9 mouse cellular contexts compared by ENCODE assay signal in genomic region chr2:173365441-173366166, GRCm38 (mm10).
DNase-seq lines count a peak whose midpoint lies in the region; ATAC-seq and TF ChIP-seq lines count a peak whose summit lies in the region.
"Had no signal": no experiment of that assay in that cellular context is flagged by ENCODE, and none has a peak within 500 bp of the region (broad histone marks: within the 10 kb centered on the region; RNA-seq: fewer than 3 reads in every experiment).

No protein-coding gene starts in this region.

- H3K4me3 ChIP-seq in left cerebral cortex, adult 2 months: peak overlapping the region; percentile 32
- peak overlapping the region; percentile 29 for H3K4me3 ChIP-seq in forebrain, embryonic 10.5 days
- 0 out of 2 replicates have a peak overlapping the region, but pooled peaks have one; percentile 3 for H3K4me3 ChIP-seq in hindbrain, embryonic 14.5 days (replicated peaks; ENCODE audit: low read length)
- no peak overlapping the region for H3K4me3 ChIP-seq in neural tube, embryonic 12.5 days

- ATAC-seq in hindbrain, embryonic 14.5 days (ENCODE audit: low FRiP score): no peak
- peak; percentile 39; the same call in 1 of the 2 replicates for ATAC-seq in neural tube, embryonic 12.5 days (ENCODE audit: low FRiP score, low read depth)
- ATAC-seq: Patski had no signal

- DNase-seq in left cerebral cortex, adult 2 months (ENCODE audit: extremely low spot score in 1 of 2, low spot score in 2 of 2): no peak
- DNase-seq in left cerebral cortex, postnatal 4 days: no peak
- DNase-seq in forebrain, embryonic 10.5 days (ENCODE audit: extremely low spot score, low spot score): no peak
- no peak for DNase-seq in hindbrain, embryonic 14.5 days (ENCODE audit: low spot score)
- no peak for DNase-seq in embryo, embryonic 11 days
- DNase-seq in left cerebral cortex, postnatal 25 days (ENCODE audit: low spot score in 2 of 2): no peak
- DNase-seq: thymus, postnatal 14 days had no signal

- H3K36me3 ChIP-seq in forebrain, embryonic 10.5 days (replicated peaks): no peaks in the 10 kb centered on the region
- H3K36me3 ChIP-seq in hindbrain, embryonic 14.5 days (replicated peaks; ENCODE audit: control insufficient read depth, insufficient read depth): no peaks in the 10 kb centered on the region
- H3K36me3 ChIP-seq in neural tube, embryonic 12.5 days: no peaks in the 10 kb centered on the region

- H3K4me2 ChIP-seq in hindbrain, embryonic 14.5 days (replicated peaks): peak overlapping the region; percentile 48
- H3K4me2 ChIP-seq in neural tube, embryonic 12.5 days (replicated peaks): peak overlapping the region; percentile 58

- H3K4me1 ChIP-seq in forebrain, embryonic 10.5 days: peaks cover 24% of the 10 kb centered on the region
- H3K4me1 ChIP-seq in hindbrain, embryonic 14.5 days (replicated peaks; ENCODE audit: control insufficient read depth, insufficient read depth, low read length): peaks cover 12% of the 10 kb centered on the region
- H3K4me1 ChIP-seq in neural tube, embryonic 12.5 days: peaks cover 24% of the 10 kb centered on the region

- TF ChIP-seq CTCF in left cerebral cortex, adult 2 months (IDR thresholded peaks at IDR 0.05): no peak

- H3K9ac ChIP-seq in hindbrain, embryonic 14.5 days: peak overlapping the region; percentile 31
- 0 out of 2 replicates have a peak overlapping the region, but pooled peaks have one; percentile 18 for H3K9ac ChIP-seq in neural tube, embryonic 12.5 days

- intact Hi-C loops in left cerebral cortex, adult 2 months (cut with DNase I): no loop called here
- intact Hi-C loops in left cerebral cortex, postnatal 4 days (cut with DNase I): no loop called here
- intact Hi-C loops in left cerebral cortex, postnatal 25 days (cut with DNase I): no loop called here

- 21% methylated on average over 24 of the region's 24 CpGs for WGBS in forebrain, embryonic 10.5 days
- 12% methylated on average over 24 of the region's 24 CpGs for WGBS in hindbrain, embryonic 14.5 days
- WGBS in neural tube, embryonic 12.5 days: 12% methylated on average over 24 of the region's 24 CpGs

- H3K9me3 ChIP-seq in forebrain, embryonic 10.5 days: no peaks in the 10 kb centered on the region
- H3K9me3 ChIP-seq in hindbrain, embryonic 14.5 days (ENCODE audit: control insufficient read depth, low read length): no peaks in the 10 kb centered on the region
- H3K9me3 ChIP-seq in neural tube, embryonic 12.5 days: no peaks in the 10 kb centered on the region

- no peak overlapping the region for H3K27ac ChIP-seq in left cerebral cortex, adult 2 months
- H3K27ac ChIP-seq in forebrain, embryonic 10.5 days: no peak overlapping the region
- H3K27ac ChIP-seq in hindbrain, embryonic 14.5 days: peak overlapping the region; percentile 43; the same call in 1 of the 2 replicates
- H3K27ac ChIP-seq in neural tube, embryonic 12.5 days: no peak overlapping the region

- peaks cover 36% of the 10 kb centered on the region for H3K27me3 ChIP-seq in forebrain, embryonic 10.5 days (ENCODE audit: poor library complexity, severe bottlenecking)
- no peaks in the 10 kb centered on the region for H3K27me3 ChIP-seq in hindbrain, embryonic 14.5 days (ENCODE audit: control insufficient read depth, insufficient read depth, low read length)
- H3K27me3 ChIP-seq in neural tube, embryonic 12.5 days (replicated peaks): peaks cover 6% of the 10 kb centered on the region
